In genomic region chr7:98481066-98481734, GRCm38 (mm10) we compare ENCODE assay signal across 8 mouse cellular contexts. TPM values are rescaled to one million over a fixed set of nuclear protein-coding genes. Genes with fewer than 3 reads are reported as not detected.
DNase-seq lines count a peak whose midpoint lies in the region; TF ChIP-seq lines count a peak whose summit lies in the region.

No protein-coding gene starts in this region.

- H3K4me1 ChIP-seq in hindbrain, embryonic 10.5 days (replicated peaks) = peaks cover 20% of the 10 kb centered on the region

- 20% methylated on average over 9 of the region's 9 CpGs for WGBS in hindbrain, embryonic 10.5 days

- peak; percentile 99 for TF ChIP-seq CTCF in layer of hippocampus, adult 2 months (conservative IDR thresholded peaks at IDR 0.05)

- no peak overlapping the region for H3K4me3 ChIP-seq in hindbrain, embryonic 10.5 days
- no peak overlapping the region for H3K4me3 ChIP-seq in layer of hippocampus, adult 2 months

- no peaks in the 10 kb centered on the region for H3K36me3 ChIP-seq in hindbrain, embryonic 10.5 days

- no peaks in the 10 kb centered on the region for H3K9me3 ChIP-seq in hindbrain, embryonic 10.5 days

- DNase-seq in Muller cell, postnatal 12 days (ENCODE audit: inconsistent ontology term) = peak; percentile 85
- peak; percentile 87 to 88 for DNase-seq in cerebellum, adult 18-20 months
- peak; percentile 79 for DNase-seq in forelimb bud, embryonic 11.5 days (ENCODE audit: low read depth, low spot score)
- DNase-seq in hindbrain, embryonic 10.5 days (ENCODE audit: low spot score) = peak; percentile 83
- DNase-seq in layer of hippocampus, adult 2 months (ENCODE audit: low spot score in 2 of 2) = peak; percentile 49 to 80
- peak; percentile 87 for DNase-seq in lung, postnatal 25 days (ENCODE audit: low spot score)
- peak; percentile 74 for DNase-seq in retina, adult 2 months (ENCODE audit: low read depth, low spot score)
- peak; percentile 76 for DNase-seq in thymus, postnatal 36 days

- H3K27me3 ChIP-seq in hindbrain, embryonic 10.5 days (ENCODE audit: insufficient read depth, poor library complexity, severe bottlenecking) = peaks cover 4% of the 10 kb centered on the region; the same call in 1 of the 2 replicates

- H3K27ac ChIP-seq in hindbrain, embryonic 10.5 days = no peak overlapping the region
- H3K27ac ChIP-seq in layer of hippocampus, adult 2 months = no peak overlapping the region

RNA-seq across cellular contexts. Expression of gene Lrrc32, which starts 7.9 kb away (rescaled TPM):
- 5.8 and 6.0 TPM in 2 replicates for polyA plus RNA-seq in hindbrain, embryonic 10.5 days (2016; fragmentation: Nextera tagmentation; extraction: Ambion mirVana)
- total RNA-seq in layer of hippocampus, adult 2 months (2021) = 1 to 10 TPM; 1.7 to 2.2 TPM

RNA-seq across cellular contexts. Expression of gene Gucy2d, which starts 41.0 kb away (rescaled TPM):
- not detected in 2 replicates for polyA plus RNA-seq in hindbrain, embryonic 10.5 days (2016; fragmentation: Nextera tagmentation; extraction: Ambion mirVana)
- total RNA-seq in layer of hippocampus, adult 2 months (2021) = not detected
